9 mouse cellular contexts compared by ENCODE assay signal in the genomic region with DNA sequence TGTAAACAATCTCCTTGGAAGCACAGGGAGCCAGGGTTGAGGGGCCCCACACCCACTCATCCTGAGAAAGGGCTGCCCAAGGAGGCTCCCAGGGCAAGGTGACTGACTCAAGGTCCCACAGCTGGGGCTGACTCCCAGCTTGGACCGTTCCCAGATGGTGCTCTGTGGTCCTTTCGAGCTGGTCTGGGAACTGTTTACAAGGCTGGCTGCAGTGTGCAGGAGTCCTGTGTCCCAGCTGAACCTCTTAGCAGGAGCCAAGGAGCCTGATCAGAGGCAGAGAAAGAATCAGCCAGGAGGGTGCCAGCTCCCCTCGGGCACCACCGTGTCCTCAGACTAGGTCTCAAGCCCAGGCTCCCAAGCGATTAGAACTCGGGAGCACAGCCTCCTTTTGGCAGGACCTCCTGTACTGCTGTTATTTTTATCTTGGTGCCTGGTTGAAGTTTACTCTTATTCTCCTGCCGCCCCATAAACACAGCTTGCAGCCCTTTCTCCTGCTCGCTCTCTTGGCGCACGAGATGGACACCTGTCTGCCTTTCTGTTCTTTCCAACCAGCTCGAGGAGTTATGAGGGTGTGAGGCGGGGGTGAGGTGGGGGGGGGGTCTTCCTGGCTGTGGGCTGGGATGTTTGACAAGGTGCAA. TPM values are rescaled to one million over a fixed set of nuclear protein-coding genes. Genes with fewer than 3 reads are reported as not detected.
DNase-seq lines count a peak whose midpoint lies in the region; ATAC-seq lines count a peak whose summit lies in the region.
"Had no signal": no experiment of that assay in that cellular context is flagged by ENCODE, and none has a peak within 500 bp of the region (broad histone marks: within the 10 kb centered on the region; RNA-seq: fewer than 3 reads in every experiment).

No protein-coding gene starts in this region.

- H3K4me1 ChIP-seq in kidney, embryonic 16.5 days (ENCODE audit: insufficient read depth, low read length), result peaks cover 19% of the 10 kb centered on the region
- H3K4me1 ChIP-seq in hindbrain, embryonic 13.5 days (replicated peaks), result no peaks in the 10 kb centered on the region
- no peaks in the 10 kb centered on the region for H3K4me1 ChIP-seq in midbrain, embryonic 15.5 days
- H3K4me1 ChIP-seq: embryonic facial prominence, embryonic 12.5 days had no signal

- H3K4me3 ChIP-seq in kidney, embryonic 16.5 days (ENCODE audit: low read length), result no peak overlapping the region
- H3K4me3 ChIP-seq in hindbrain, embryonic 13.5 days, result no peak overlapping the region
- no peak overlapping the region for H3K4me3 ChIP-seq in midbrain, embryonic 15.5 days
- H3K4me3 ChIP-seq: embryonic facial prominence, embryonic 12.5 days had no signal

- H3K27ac ChIP-seq in kidney, embryonic 16.5 days (ENCODE audit: low read length), result no peak overlapping the region; the same call in 1 of the 2 replicates
- H3K27ac ChIP-seq in hindbrain, embryonic 13.5 days, result no peak overlapping the region
- no peak overlapping the region for H3K27ac ChIP-seq in midbrain, embryonic 15.5 days
- H3K27ac ChIP-seq: embryonic facial prominence, embryonic 12.5 days had no signal

- peak; percentile 77 for ATAC-seq in frontal cortex, adult (ENCODE audit: low TSS enrichment)
- 0 out of 2 replicates have a peak, but pooled peaks have one; percentile 19 for ATAC-seq in kidney, embryonic 16.5 days (ENCODE audit: low FRiP score, low TSS enrichment)
- no peak for ATAC-seq in hindbrain, embryonic 13.5 days (ENCODE audit: low FRiP score)
- ATAC-seq in midbrain, embryonic 15.5 days (replicated peaks), result no peak

- 44% methylated on average over 12 of the region's 12 CpGs for WGBS in kidney, embryonic 16.5 days
- WGBS in hindbrain, embryonic 13.5 days, result 66% methylated on average over 12 of the region's 12 CpGs
- 49% methylated on average over 12 of the region's 12 CpGs for WGBS in midbrain, embryonic 15.5 days

- no peaks in the 10 kb centered on the region for H3K9me3 ChIP-seq in kidney, embryonic 16.5 days (ENCODE audit: low read length)
- no peaks in the 10 kb centered on the region for H3K9me3 ChIP-seq in hindbrain, embryonic 13.5 days
- H3K9me3 ChIP-seq in midbrain, embryonic 15.5 days, result no peaks in the 10 kb centered on the region
- H3K9me3 ChIP-seq: embryonic facial prominence, embryonic 12.5 days had no signal

- H3K9ac ChIP-seq in kidney, embryonic 16.5 days (replicated peaks; ENCODE audit: low read length), result peak overlapping the region; percentile 13; the same call in 1 of the 2 replicates
- H3K9ac ChIP-seq in hindbrain, embryonic 13.5 days, result no peak overlapping the region
- H3K9ac ChIP-seq in midbrain, embryonic 15.5 days, result no peak overlapping the region
- H3K9ac ChIP-seq: embryonic facial prominence, embryonic 12.5 days had no signal

- no peaks in the 10 kb centered on the region for H3K36me3 ChIP-seq in kidney, embryonic 16.5 days (ENCODE audit: insufficient read depth, low read length)
- no peaks in the 10 kb centered on the region for H3K36me3 ChIP-seq in hindbrain, embryonic 13.5 days
- no peaks in the 10 kb centered on the region for H3K36me3 ChIP-seq in midbrain, embryonic 15.5 days (replicated peaks)
- H3K36me3 ChIP-seq: embryonic facial prominence, embryonic 12.5 days had no signal

- DNase-seq in frontal cortex, postnatal 25 days (ENCODE audit: low spot score in 2 of 2), result no peak
- DNase-seq in ES-CJ7 (ENCODE audit: low read depth, low spot score), result peak; percentile 13
- peak; percentile 91 for DNase-seq in gastrocnemius, postnatal 25 days
- peak; percentile 80 for DNase-seq in testis, postnatal 14 days (ENCODE audit: low spot score)

- H3K4me2 ChIP-seq in kidney, embryonic 16.5 days (replicated peaks; ENCODE audit: low read depth, low read length), result no peak overlapping the region
- no peak overlapping the region for H3K4me2 ChIP-seq in hindbrain, embryonic 13.5 days
- no peak overlapping the region for H3K4me2 ChIP-seq in midbrain, embryonic 15.5 days
- H3K4me2 ChIP-seq: embryonic facial prominence, embryonic 12.5 days had no signal

- no peaks in the 10 kb centered on the region for H3K27me3 ChIP-seq in kidney, embryonic 16.5 days (ENCODE audit: insufficient read depth, low read length)
- H3K27me3 ChIP-seq in hindbrain, embryonic 13.5 days, result peaks cover 21% of the 10 kb centered on the region
- no peaks in the 10 kb centered on the region for H3K27me3 ChIP-seq in midbrain, embryonic 15.5 days (replicated peaks)
- H3K27me3 ChIP-seq: embryonic facial prominence, embryonic 12.5 days had no signal

RNA-seq across cellular contexts. Expression of a gene that starts 22.1 kb away (rescaled TPM):
- 10 to 100 TPM; 15.3 to 17.4 TPM for total RNA-seq in gastrocnemius, postnatal 25 days (2021)
- polyA plus RNA-seq in kidney, embryonic 16.5 days (2015; fragmentation: Nextera tagmentation; extraction: Ambion mirVana), result 45.8 and 48.5 TPM in 2 replicates
- polyA plus RNA-seq in hindbrain, embryonic 13.5 days (2015; fragmentation: Nextera tagmentation; extraction: Ambion mirVana), result 113 and 116 TPM in 2 replicates
- 56.2 and 69.1 TPM in 2 replicates for polyA plus RNA-seq in midbrain, embryonic 15.5 days (2015; fragmentation: Nextera tagmentation; extraction: Ambion mirVana)

Comparison
In these comparisons a context has a peak if more than half of its experiments do, and no peak if none do; other contexts are left out.
1. ATAC-seq: peak in frontal cortex, adult (single experiment) and kidney, embryonic 16.5 days (single experiment); none in hindbrain, embryonic 13.5 days (single experiment) and midbrain, embryonic 15.5 days (single experiment).
2. DNase-seq: peak in ES-CJ7 (single experiment), gastrocnemius, postnatal 25 days (single experiment) and testis, postnatal 14 days (single experiment); none in frontal cortex, postnatal 25 days (0 of 2).